Mouse (Mus musculus) hindbrain, embryonic 10.5 days (tissue): ENCODE data around the gene Heatr4. TPM values are rescaled to one million over a fixed set of nuclear protein-coding genes. Genes with fewer than 3 reads are reported as not detected.
A peak's percentile ranks its signal among the peaks of the same experiment; 100 is the strongest.
"Not testable (repeated sequence)": the region's sequence is repeated elsewhere in the genome, so short reads cannot be mapped to it uniquely, and the experiment has no call there.

Experiments
- DNase-seq: peaks from one replicate; pipeline ENCODE4 v3.0.0-alpha.2; 2017; ENCODE audit warnings: low spot score
- H3K27ac ChIP-seq: fragments of 300-500 bp; sonication (generic); 2 replicates; pipeline ENCODE4 v1.5.1; 2016; ENCODE audit warnings: mild to moderate bottlenecking, moderate library complexity
- H3K27me3 ChIP-seq: fragments of 300-500 bp; sonication (generic); 2 replicates; pipeline ENCODE4 v1.6.1; 2016; ENCODE audit warnings: mild to moderate bottlenecking; ENCODE audit not compliant: poor library complexity, insufficient read depth, severe bottlenecking
- H3K36me3 ChIP-seq: fragments of 300-500 bp; sonication (generic); 2 replicates; pipeline ENCODE4 v1.6.1; 2016; ENCODE audit warnings: mild to moderate bottlenecking, moderate library complexity
- H3K4me1 ChIP-seq: fragments of 300-500 bp; sonication (generic); replicated peaks from 2 replicates; pipeline ENCODE4 v1.6.1; 2016; ENCODE audit warnings: mild to moderate bottlenecking
- H3K4me3 ChIP-seq: fragments of 300-500 bp; sonication (generic); 2 replicates; pipeline ENCODE4 v1.5.1; 2016; ENCODE audit warnings: mild to moderate bottlenecking, moderate library complexity
- H3K9me3 ChIP-seq: fragments of 300-500 bp; sonication (generic); 2 replicates; pipeline ENCODE4 v1.6.1; 2016; ENCODE audit warnings: mild to moderate bottlenecking, moderate library complexity
- WGBS: fragments of 180-500 bp; shearing (Covaris S2); methylation state at CpG from one replicate; pipeline ENCODE4 v1.1.7; 2016; 5-methylcytosine and 5-hydroxymethylcytosine counted together
- polyA plus RNA-seq: library from polyadenylated mRNA; unstranded; fragments of >200 nt; fragmentation: Nextera tagmentation; extraction: Ambion mirVana; gene quantifications from 2 replicates; pipeline ENCODE4 v1.2.1, GENCODE M21; 2016

Gene Heatr4
- polyA plus RNA-seq = not detected in 2 replicates

DNA sequence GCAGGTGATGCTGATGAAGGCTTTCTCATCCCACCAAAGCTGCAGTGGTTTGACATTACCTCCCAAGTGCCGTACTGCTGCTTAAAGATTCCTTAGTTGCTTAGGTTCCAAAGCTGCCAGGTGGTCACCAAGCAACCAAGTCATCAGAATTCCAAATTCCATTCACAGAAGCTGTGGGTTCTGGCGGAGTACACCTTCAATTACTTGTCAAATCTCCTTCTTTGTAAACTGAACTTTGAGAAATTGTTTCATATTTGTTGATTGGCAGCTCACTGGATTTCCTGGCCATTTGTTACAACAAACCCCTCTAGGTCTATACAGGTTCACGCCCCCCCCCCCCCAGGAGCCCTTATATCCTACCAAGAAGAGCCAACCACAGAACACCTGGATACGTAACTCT lies at the start of gene Heatr4:
Gene Heatr4, minus strand, starts transcription at position 101 of the 400 bp plus-strand sequence.
- Histone ChIP-seq H3K9me3 (0 out of 2 replicates have a peak, but pooled peaks cover 5% of the 10 kb centered on the region), H3K27me3 (no peaks in the 10 kb centered on the region), H3K4me3 (no peak within 1 kb of the TSS), H3K36me3 (no peaks in the 10 kb centered on the region), H3K4me1 (peaks cover 29% of the 10 kb centered on the region), H3K27ac (no peak within 1 kb of the TSS)
- no peak for DNase-seq
- WGBS = 80% methylated on average over 4 of the region's 4 CpGs

DNA sequence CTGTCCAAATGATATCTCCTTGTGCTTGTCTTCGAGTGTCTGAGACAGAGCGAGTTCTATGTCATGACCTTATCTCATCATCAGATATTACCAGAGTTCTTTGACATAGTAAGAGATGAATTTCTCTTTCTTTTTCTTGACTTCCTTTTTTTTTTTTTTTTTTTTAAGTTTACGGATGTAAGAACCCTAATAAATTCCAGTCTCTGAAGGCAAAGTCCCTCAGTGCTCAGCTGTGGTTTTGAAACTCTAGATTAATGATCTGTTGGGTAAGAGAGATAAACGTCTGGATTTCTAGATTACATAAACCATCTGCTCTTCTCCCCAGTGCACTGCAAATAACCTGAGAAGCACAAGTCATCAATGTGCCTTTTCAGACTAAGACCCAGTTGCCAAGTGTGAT lies 49.5 kb upstream of the Heatr4 start:
- Histone ChIP-seq H3K4me3 (no peak overlapping the region), H3K27me3 (peaks cover 10% of the 10 kb centered on the region), H3K36me3 (no peaks in the 10 kb centered on the region), H3K9me3 (no peaks in the 10 kb centered on the region), H3K27ac (no peak overlapping the region), H3K4me1 (peaks cover 3% of the 10 kb centered on the region; the same call in 1 of the 2 replicates)
- 80% methylated on average over 4 of the region's 4 CpGs for WGBS
- no peak for DNase-seq

DNA sequence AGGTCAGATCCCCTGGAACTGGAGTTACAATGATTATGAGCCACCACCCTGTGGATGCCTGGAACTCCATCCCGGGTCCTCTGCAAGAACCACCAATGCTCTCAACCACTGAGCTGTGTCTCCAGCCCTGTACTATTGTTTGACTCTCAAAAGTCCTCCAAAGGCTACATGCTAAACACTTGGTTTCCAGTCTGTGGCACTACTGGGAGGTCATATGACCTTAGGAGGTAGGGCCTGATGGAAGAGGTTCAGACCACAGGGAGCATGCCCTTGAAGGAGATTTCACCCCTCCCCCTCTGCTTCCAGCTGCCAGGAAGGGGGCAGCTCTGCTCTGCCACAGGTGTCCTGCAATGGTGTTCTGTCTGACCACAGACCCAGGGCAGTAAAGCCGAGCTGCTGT lies 48.6 kb upstream of the Heatr4 start:
- not testable (repeated sequence) for DNase-seq, H3K27ac ChIP-seq, H3K4me1 ChIP-seq, H3K9me3 ChIP-seq, H3K4me3 ChIP-seq, H3K36me3 ChIP-seq
- WGBS = 85% methylated on average over 2 of the region's 2 CpGs
- H3K27me3 ChIP-seq = peaks cover 10% of the 10 kb centered on the region

DNA sequence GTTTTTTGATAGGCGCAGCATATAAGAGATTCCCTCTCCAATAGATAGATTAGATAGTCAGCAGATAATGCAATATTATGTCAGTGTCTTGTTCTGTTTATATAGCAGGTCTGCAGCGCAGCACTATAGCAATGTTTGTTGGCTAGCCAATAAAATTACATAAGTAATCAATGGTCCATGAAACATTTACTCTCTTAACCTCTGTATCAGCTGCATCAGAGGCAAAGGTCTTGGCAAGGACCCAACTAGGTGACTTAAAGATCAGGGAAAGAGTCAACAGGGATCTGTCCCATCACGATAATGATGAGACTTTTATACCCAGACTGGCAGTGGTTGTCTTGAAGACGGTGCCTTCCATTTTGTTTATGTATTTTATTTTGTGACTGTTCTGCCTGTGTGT lies 48.2 kb upstream of the Heatr4 start:
- no peak overlapping the region for H3K27ac ChIP-seq
- H3K4me1 ChIP-seq = no peaks in the 10 kb centered on the region

DNA sequence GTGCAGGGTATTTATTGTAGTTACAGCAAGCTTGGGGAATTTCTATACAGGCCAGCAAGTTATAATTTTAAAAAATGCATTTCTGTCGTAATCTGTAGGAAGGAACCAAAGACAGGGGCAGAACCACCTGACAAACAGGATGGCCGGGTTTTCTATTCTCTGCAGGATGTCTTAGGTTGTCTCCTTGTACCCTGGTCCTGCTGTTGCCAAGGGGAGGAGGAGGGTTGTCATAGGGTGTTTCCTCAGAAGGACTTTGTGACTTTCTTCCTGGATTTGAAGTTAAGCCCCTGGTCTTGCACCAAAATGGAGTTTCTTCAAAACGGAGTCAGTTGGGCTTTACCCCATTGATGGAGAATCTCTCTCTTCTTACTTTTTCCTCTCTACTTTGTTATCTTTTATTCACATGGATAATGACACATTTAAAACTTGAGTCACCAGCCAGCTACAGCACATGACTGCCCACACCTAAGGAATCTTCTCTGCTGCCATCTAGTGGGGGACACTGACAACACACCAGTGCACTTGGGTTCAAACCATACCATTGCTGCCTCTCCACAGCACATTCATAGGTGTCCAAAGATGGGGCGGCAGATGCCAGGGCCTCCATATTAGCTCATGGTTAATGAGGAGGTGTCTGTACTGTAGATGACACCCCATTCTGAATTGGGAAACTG lies 46.1 kb upstream of the Heatr4 start:
- Histone ChIP-seq H3K4me1 (no peaks in the 10 kb centered on the region), H3K9me3 (no peaks in the 10 kb centered on the region), H3K27me3 (no peaks in the 10 kb centered on the region), H3K27ac (no peak overlapping the region), H3K4me3 (no peak overlapping the region), H3K36me3 (no peaks in the 10 kb centered on the region)
- 76% methylated on average over 4 of the region's 4 CpGs for WGBS
- DNase-seq = peak; percentile 56

More for the DNA sequence above, 48.2 kb upstream of the Heatr4 start:
- no peak for DNase-seq
- Histone ChIP-seq H3K36me3 (no peaks in the 10 kb centered on the region), H3K9me3 (no peaks in the 10 kb centered on the region), H3K4me3 (no peak overlapping the region), H3K27me3 (peaks cover 10% of the 10 kb centered on the region)
- 93% methylated on average over 4 of the region's 4 CpGs for WGBS

DNA sequence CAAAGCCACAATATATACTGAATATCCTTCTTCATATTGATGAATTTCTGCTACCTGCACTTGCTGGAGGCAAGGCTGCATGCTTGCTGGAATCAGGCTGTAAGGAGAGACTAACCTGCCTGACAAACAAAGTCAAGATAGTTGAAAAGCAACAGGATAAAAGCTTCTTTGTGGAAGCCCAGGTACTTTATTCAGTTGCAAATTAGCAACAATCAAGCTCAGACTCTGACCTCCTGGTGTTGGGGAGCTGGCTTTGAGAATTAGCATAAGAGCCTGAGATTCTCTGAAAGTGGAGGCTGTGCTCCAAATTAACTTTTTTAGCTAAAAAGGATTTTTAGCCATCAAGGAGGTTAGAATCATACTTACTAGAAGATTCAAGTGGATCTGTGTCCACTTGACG lies 44.4 kb upstream of the Heatr4 start:
- H3K9me3 ChIP-seq, H3K4me3 ChIP-seq, H3K27me3 ChIP-seq, H3K4me1 ChIP-seq, H3K27ac ChIP-seq, DNase-seq, H3K36me3 ChIP-seq: not testable (repeated sequence)
- 87% methylated on average over 1 of the region's 1 CpGs for WGBS

DNA sequence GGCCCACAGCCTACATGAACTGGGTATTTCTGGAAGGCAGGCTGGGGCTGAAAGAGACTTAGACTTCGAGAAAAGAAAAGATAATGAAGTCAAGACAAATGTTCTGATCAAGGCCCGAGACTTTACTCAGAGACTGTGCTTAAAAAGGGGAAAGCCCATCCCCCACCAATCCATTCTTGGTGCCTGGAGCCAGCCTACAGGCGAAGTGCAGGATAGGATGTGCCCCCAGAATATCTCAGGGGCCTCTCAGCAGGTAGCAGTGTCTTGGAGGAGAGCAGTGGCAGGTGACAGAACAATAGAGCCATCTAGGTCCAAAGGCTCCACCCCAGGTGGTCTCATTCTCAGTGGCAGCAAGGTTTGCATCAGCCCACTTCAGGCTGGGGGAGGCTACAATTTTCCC lies 43.7 kb upstream of the Heatr4 start:
- WGBS = 47% methylated on average over 3 of the region's 3 CpGs

DNA sequence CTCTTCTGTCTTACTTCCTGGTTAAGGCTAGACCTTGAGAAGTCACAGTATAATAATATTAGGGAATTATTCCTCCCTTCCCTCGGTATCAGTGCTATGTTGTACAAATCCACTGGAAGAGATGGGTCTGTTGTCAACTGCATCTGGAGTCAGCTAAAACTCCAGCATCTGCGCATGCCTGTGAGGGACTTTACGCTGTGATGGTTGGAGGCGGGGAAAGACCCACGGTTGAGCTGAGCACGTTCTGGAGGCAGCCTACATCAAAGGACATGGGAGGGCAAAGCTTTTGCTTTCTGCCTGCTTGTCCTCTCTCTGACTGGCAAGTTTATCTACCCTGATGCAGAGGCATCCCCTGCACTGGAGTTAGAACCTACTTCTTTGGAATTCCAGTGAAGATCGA lies 41.2 kb upstream of the Heatr4 start:
- Histone ChIP-seq H3K36me3 (no peaks in the 10 kb centered on the region), H3K9me3 (no peaks in the 10 kb centered on the region), H3K27ac (no peak overlapping the region), H3K27me3 (no peaks in the 10 kb centered on the region), H3K4me3 (no peak overlapping the region), H3K4me1 (no peaks in the 10 kb centered on the region)
- 86% methylated on average over 7 of the region's 7 CpGs for WGBS
- no peak for DNase-seq

More for the DNA sequence above, 43.7 kb upstream of the Heatr4 start:
- H3K36me3 ChIP-seq, H3K9me3 ChIP-seq, H3K27me3 ChIP-seq, DNase-seq, H3K4me1 ChIP-seq, H3K27ac ChIP-seq, H3K4me3 ChIP-seq: not testable (repeated sequence)

DNA sequence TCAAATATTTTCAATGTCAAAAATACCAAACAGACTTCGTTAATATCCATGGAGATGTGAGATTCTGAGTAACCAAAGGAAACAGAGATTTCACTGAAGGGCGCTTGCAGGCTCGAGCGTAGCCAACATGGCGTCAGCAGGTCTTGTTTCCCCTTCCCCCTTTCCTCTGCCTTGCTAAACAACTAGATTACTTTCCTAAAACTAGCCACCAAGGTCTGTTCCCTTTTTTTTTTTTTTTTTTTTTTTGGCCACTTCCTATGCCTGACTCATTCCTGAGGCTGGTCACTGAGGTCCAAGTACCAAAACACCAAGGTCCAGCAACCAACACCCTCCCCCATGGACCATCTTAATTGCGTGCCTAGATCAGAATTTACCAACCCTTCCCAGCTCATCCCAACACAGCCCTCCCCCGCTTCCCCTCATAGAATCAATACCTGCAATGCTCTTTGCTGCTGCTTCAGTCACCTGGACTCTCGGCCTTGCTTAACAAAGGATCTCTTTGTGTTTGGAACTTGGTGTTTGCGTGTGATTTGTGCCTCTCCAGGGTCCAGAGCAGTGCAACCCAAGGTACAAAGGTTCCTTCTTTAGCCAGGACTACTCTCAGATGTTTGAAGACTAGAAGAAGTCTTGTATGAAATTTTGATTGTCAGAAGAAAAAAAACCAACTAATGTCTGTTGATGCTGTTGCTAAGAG lies 38.5 kb upstream of the Heatr4 start:
- no peaks in the 10 kb centered on the region for H3K27me3 ChIP-seq
- H3K27ac ChIP-seq = no peak overlapping the region
- H3K36me3 ChIP-seq = 0 out of 2 replicates have a peak, but pooled peaks cover 7% of the 10 kb centered on the region
- WGBS = 85% methylated on average over 9 of the region's 9 CpGs
- no peak for DNase-seq
- no peaks in the 10 kb centered on the region for H3K4me1 ChIP-seq
- H3K9me3 ChIP-seq = no peaks in the 10 kb centered on the region
- H3K4me3 ChIP-seq = no peak overlapping the region

DNA sequence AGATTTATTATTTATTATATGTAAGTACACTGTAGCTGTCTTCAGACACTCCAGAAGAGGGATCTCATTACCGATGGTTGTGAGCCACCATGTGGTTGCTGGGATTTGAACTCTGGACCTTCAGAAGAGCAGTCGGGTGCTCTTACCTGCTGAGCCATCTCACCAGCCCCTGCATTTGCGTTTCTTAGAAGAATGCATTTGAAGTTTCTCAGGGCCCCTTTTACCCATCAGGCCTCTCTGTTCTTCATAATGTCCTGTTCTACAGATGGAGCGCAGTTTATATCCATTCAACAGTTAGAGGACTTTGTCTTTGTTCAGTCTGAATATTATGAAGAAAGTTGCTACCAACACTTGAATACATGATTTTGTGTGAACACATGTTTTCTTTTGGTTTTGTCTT lies 37.6 kb upstream of the Heatr4 start:
- 94% methylated on average over 4 of the region's 4 CpGs for WGBS
- H3K27ac ChIP-seq, H3K4me1 ChIP-seq, H3K27me3 ChIP-seq, DNase-seq, H3K4me3 ChIP-seq, H3K9me3 ChIP-seq: not testable (repeated sequence)
- peaks cover 14% of the 10 kb centered on the region for H3K36me3 ChIP-seq

DNA sequence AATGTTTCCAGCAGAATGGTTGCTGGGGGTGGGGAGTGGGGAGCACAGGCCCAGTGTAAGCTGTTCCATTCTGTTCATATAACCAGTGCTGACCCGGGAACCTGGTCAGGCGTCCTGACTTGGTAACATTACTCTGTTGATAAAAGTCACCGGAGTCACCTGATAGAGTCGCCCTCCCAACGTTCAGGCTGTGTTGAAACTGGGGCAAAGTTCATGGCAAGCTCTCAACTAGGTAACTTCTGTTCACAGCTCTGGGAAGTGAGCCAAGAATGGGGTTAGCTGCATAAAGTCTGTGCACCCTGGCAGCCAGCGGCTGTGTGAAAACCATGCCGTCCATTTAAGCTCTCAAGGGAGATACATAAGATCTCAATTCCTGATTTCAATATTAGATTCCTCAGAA lies 35.9 kb upstream of the Heatr4 start:
- H3K27ac ChIP-seq, H3K27me3 ChIP-seq, DNase-seq, H3K4me1 ChIP-seq, H3K9me3 ChIP-seq, H3K4me3 ChIP-seq: not testable (repeated sequence)
- H3K36me3 ChIP-seq = peaks cover 21% of the 10 kb centered on the region
- 79% methylated on average over 7 of the region's 7 CpGs for WGBS

DNA sequence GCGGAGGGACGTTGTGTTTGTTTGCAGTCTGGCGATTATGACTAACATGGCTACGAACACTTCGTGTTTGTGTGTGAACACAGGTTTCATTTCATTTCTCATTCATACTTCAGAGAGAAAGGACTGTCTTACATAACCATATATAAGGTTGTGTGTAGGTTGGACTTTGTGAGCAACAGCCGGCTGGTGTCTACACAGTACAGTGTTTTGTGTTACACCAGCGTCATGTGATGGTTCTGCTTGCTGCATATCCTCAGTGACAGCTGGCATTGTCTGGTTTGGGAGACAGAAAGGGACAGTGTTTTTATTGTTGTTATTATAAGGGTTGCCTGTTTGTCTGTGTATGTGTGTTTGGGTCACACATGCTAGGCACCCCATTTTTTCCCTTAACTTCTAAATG lies 29.0 kb upstream of the Heatr4 start:
- no peaks in the 10 kb centered on the region for H3K9me3 ChIP-seq
- no peak overlapping the region for H3K27ac ChIP-seq
- WGBS = 93% methylated on average over 7 of the region's 7 CpGs
- H3K27me3 ChIP-seq = no peaks in the 10 kb centered on the region
- peaks cover 45% of the 10 kb centered on the region for H3K4me1 ChIP-seq
- no peak overlapping the region for H3K4me3 ChIP-seq
- peaks cover 30% of the 10 kb centered on the region for H3K36me3 ChIP-seq
- DNase-seq = no peak

DNA sequence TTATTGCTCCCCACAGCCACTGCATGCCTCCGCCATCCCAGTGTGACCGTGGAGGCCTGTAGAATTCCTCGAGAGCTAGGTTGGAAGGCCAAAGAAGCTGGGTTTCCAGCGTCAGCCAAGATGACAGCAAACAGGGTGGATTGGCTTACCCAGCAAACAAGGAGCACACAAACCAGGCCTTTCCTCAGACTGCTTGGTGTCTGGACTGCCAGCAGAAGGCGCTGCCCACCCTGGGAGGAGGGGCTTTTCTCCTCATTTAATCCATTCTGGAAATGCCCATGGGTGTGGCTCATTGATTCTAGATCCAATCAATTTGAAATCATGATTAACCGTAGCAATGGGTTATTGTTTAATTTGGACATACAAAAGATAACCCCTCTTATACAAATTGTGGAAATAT lies 28.5 kb upstream of the Heatr4 start:
- Histone ChIP-seq H3K36me3 (peaks cover 25% of the 10 kb centered on the region), H3K4me3 (no peak overlapping the region), H3K27me3 (no peaks in the 10 kb centered on the region), H3K4me1 (peaks cover 50% of the 10 kb centered on the region), H3K9me3 (no peaks in the 10 kb centered on the region), H3K27ac (no peak overlapping the region)
- no peak for DNase-seq
- 78% methylated on average over 6 of the region's 6 CpGs for WGBS
